Mouse (Mus musculus): ENCODE results near the gene AI464131. TPM values are rescaled to one million over a fixed set of nuclear protein-coding genes. Genes with fewer than 3 reads are reported as not detected.

Gene AI464131
- polyA plus RNA-seq, 1 experiment from 2014 or later = 4.1 TPM

DNA sequence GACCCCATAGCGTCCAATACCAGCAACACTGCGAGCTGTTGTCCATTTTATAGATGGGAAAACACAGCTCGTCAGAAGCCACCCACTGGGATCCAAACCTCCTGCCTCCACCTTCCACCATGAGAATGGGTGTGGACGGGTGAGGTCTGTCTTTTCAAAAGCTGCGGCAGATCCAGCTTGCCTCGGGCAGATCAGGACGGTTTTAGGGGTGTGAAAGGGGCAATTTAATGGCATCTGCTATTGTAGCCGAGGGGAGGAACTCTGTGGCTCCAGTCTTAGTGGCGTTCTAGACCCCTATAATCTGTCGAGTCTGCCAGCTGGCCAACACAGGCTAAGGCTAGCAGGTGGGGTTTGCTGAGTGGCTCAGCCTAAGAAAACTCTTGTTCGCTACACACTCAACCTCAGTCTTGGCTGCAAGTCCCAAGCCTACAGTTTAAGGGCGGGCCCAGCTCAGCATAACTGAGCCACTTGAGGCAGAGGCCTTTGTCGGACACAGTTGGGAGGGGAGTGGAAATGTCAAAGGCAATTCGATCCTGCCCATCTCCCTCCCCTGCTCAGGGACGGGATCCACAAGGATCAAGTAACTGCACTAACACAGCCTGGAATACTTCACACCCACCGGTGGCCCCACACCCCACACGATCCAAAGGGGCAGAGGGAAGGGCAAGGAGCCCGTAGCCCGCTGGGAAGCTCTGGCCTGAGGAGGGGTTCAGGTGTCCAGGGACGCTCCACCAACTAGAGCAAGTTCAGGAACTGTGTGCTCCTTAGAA, 520 bp downstream of the AI464131 start:
- Histone ChIP-seq H3K4me2 (replicated peaks) (peak overlapping the region; percentile 68), H3K4me3 (peak overlapping the region; percentile 43), H3K27me3 (peaks cover 78% of the 10 kb centered on the region), H3K27ac (0 out of 2 replicates have a peak overlapping the region, but pooled peaks have one; percentile 29), H3K36me3 (no peaks in the 10 kb centered on the region), H3K9me3 (no peaks in the 10 kb centered on the region), H3K4me1 (peaks cover 43% of the 10 kb centered on the region), H3K9ac (peak overlapping the region; percentile 64)
- ATAC-seq (ENCODE audit: low FRiP score, low read depth) = peak; percentile 43
- 9% methylated on average over 20 of the region's 20 CpGs for WGBS

DNA sequence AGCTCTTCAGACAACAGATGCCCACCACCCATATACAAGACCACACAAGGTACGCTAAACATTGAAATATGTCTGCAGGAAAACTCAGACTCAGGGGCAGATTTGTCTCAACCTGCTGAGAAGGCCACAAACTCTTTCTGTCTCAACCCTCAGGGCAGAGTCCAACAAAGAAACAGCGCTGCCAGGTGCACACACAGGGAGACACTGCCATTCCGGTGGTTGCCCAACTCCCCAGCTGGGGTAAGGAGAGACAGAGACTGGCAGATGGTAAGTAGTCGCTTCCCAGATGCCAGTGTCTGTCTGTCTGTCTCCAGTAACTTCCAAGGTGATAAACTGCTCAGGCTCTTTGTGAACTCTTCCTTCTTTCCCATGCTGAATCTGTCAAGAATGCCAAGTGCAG, 2.1 kb downstream of the AI464131 start:
- Histone ChIP-seq H3K27ac (no peak overlapping the region), H3K9ac (no peak overlapping the region), H3K36me3 (no peaks in the 10 kb centered on the region), H3K4me2 (replicated peaks) (no peak overlapping the region), H3K27me3 (peaks cover 86% of the 10 kb centered on the region), H3K4me3 (no peak overlapping the region), H3K9me3 (no peaks in the 10 kb centered on the region), H3K4me1 (peaks cover 36% of the 10 kb centered on the region)
- WGBS = 64% methylated on average over 4 of the region's 4 CpGs
- no peak for ATAC-seq (ENCODE audit: low FRiP score, low read depth)

DNA sequence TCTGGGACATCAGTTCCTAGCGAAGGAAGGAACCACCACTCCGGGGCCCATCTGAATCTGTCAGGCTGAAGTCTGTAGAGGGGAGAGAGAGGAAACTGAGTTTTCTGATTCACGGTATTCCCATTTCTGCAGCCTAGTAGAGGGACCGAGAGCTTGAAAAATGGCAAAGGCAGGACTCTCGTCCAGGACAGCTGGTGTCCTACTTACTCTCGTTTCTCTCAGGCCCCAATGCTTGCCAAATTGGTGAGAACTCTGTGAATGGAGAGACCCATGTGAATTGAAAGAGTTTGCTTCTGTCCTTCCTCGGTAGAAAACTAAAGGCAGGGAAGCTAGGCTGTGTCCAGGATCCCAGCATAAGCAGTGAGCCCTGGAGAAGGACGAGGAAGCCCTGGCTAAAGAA, 3.3 kb downstream of the AI464131 start:
- no peaks in the 10 kb centered on the region for H3K9me3 ChIP-seq
- H3K4me3 ChIP-seq = no peak overlapping the region
- no peak overlapping the region for H3K27ac ChIP-seq
- H3K4me2 ChIP-seq (replicated peaks) = no peak overlapping the region
- ATAC-seq (ENCODE audit: low FRiP score, low read depth) = no peak
- 53% methylated on average over 8 of the region's 8 CpGs for WGBS
- H3K4me1 ChIP-seq = peaks cover 36% of the 10 kb centered on the region
- H3K27me3 ChIP-seq = peaks cover 88% of the 10 kb centered on the region
- H3K36me3 ChIP-seq = no peaks in the 10 kb centered on the region
- no peak overlapping the region for H3K9ac ChIP-seq

DNA sequence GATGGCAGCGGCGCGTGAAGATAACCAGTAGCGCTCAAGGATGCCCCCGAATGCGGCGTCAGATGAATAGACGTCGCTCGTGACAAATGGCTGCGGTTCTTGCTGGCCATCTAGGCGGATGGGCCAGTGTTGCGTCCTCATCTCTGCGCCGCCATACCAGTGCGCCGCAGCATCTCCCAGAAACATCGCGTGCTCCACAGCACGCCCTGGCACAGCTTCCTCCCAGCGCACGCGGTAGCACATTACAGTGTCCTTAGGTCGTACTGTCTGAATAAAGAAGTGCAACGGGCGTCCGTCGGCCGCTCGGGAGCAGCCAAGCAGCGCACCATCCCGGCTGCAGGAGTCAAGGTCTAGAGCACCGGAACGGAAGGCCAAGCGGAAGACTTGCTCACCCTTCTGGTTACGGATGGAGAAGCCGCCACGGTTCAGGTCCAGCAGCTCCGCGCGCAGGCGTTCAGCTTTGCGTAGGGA, 3.9 kb downstream of the AI464131 start:
- 3% methylated on average over 43 of the region's 43 CpGs for WGBS
- H3K4me2 ChIP-seq (replicated peaks) = peak overlapping the region; percentile 68
- H3K27me3 ChIP-seq = peaks cover 95% of the 10 kb centered on the region
- H3K4me3 ChIP-seq = peak overlapping the region; percentile 39
- ATAC-seq (ENCODE audit: low FRiP score, low read depth) = no peak
- no peak overlapping the region; the same call in 1 of the 2 replicates for H3K9ac ChIP-seq
- no peaks in the 10 kb centered on the region for H3K9me3 ChIP-seq
- H3K27ac ChIP-seq = no peak overlapping the region
- H3K4me1 ChIP-seq = peaks cover 36% of the 10 kb centered on the region
- H3K36me3 ChIP-seq = no peaks in the 10 kb centered on the region

DNA sequence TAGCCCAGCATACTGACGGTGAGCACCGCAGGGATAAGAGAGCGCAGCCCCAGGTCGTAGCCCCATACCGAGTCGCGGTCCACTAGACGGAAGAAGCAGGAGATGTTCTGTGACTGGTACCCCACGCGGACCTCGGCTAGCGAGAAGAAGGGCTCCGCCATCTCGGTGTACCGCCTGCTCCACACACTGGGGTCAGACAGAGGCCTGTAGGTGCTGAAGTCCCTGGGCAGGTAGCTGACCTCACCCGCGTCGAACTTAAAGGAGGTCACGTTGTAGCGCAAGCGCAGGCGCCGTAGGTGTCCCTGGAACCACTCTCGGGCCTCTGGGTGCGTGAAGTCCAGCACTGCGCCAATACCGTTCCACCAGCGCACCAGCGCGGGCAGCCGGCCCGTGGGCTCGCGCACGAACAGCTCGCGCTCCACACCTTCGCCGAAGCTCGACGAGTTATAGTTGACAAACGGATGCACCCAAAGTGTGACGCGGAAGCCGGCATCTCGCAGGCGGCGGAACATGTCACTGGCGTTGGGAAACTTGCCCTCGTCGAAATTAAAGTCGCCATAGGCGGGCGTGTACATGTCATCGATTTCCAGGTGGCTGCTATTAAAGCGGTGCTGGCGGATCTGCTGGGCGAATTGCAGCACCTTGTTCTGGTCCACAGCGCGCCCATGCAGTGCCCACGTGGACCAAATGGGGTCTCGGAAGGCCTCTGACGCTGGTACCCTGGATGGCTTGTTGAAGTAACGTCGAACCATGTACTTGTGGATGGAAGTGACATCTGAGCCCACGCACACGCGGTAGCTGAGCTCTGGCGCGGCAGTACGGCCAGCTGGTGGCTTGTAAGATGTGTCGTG, 4.7 kb downstream of the AI464131 start:
- Histone ChIP-seq H3K36me3 (no peaks in the 10 kb centered on the region), H3K27ac (no peak overlapping the region), H3K4me1 (peaks cover 35% of the 10 kb centered on the region), H3K27me3 (peaks cover 99% of the 10 kb centered on the region), H3K9me3 (no peaks in the 10 kb centered on the region), H3K4me2 (replicated peaks) (peak overlapping the region; percentile 68), H3K9ac (0 out of 2 replicates have a peak overlapping the region, but pooled peaks have one; percentile 43), H3K4me3 (peak overlapping the region; percentile 39)
- WGBS = 6% methylated on average over 72 of the region's 72 CpGs
- ATAC-seq (ENCODE audit: low FRiP score, low read depth) = no peak

DNA sequence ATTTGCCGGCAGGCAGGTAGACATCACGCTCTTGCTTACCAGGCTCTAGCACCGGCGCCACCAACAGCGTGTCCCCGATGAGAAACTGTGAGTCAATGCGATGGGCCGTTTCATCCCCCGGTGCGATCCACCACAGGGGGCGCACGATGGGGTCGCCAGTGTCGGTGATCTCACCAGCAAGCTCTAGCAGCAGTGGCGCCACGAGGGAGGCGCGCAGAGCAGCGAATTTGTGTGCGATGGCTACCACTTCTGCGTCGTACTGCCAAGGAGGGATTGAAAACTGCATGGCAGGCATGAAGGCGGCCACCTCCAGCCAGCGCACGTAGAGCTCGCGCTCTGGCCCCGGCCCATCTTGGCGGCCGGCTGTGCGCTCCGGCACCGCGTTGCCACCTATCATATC, 5.3 kb downstream of the AI464131 start:
- 0 out of 2 replicates have a peak overlapping the region, but pooled peaks have one; percentile 43 for H3K9ac ChIP-seq
- ATAC-seq (ENCODE audit: low FRiP score, low read depth) = no peak
- no peak overlapping the region for H3K27ac ChIP-seq
- H3K4me1 ChIP-seq = peaks cover 29% of the 10 kb centered on the region
- peaks cover 94% of the 10 kb centered on the region for H3K27me3 ChIP-seq
- no peaks in the 10 kb centered on the region for H3K36me3 ChIP-seq
- H3K4me2 ChIP-seq (replicated peaks) = peak overlapping the region; percentile 68
- H3K9me3 ChIP-seq = no peaks in the 10 kb centered on the region
- WGBS = 2% methylated on average over 34 of the region's 34 CpGs
- peak overlapping the region; percentile 39 for H3K4me3 ChIP-seq

DNA sequence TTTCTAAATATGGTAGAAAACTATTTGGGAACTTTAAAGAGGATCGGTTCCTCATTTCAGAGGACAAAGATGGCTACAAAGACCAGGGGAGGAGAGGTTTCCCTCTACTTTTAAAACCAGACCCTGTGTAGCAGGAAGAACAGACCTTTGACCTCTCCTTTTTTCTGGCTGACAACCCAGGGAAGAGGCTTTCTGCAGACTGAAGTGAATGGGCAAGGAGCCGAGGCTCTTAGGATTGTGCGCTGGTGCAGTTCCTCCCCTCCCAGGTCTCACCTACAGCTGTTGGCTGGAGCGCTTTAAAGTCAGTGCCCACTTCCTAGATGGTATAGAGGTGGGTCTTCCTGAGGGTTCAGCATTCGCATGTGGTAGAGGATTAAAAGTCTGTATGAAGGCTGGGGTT, 5.8 kb downstream of the AI464131 start:
- Histone ChIP-seq H3K4me2 (replicated peaks) (peak overlapping the region; percentile 68; the same call in 1 of the 2 replicates), H3K4me3 (no peak overlapping the region), H3K9ac (no peak overlapping the region), H3K27ac (no peak overlapping the region), H3K9me3 (no peaks in the 10 kb centered on the region), H3K36me3 (no peaks in the 10 kb centered on the region), H3K4me1 (peaks cover 24% of the 10 kb centered on the region), H3K27me3 (peaks cover 89% of the 10 kb centered on the region)
- no peak for ATAC-seq (ENCODE audit: low FRiP score, low read depth)
- WGBS = 59% methylated on average over 5 of the region's 5 CpGs

DNA sequence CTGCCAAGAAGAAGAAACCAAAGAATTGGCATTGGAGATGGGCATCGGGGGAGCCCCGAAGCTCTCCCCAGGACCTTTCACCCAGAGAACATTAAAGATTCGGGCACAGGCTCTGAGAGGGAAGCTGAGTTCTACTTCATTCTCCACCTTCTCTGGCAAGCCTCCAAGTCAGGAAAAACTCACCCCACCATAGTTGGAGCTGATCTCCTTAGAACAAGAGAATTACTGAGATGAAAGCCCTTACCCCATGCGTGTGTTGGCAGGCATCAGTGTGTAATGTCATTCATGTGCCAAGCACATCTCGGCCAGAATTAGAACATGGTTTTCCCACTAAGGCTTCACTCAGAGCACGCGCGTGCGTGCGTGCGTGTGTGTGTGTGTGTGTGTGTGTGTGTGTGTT, 7.0 kb downstream of the AI464131 start:
- Histone ChIP-seq H3K27ac (no peak overlapping the region), H3K9me3 (no peaks in the 10 kb centered on the region), H3K36me3 (no peaks in the 10 kb centered on the region), H3K27me3 (peaks cover 77% of the 10 kb centered on the region), H3K4me3 (no peak overlapping the region), H3K4me2 (replicated peaks) (no peak overlapping the region), H3K9ac (no peak overlapping the region), H3K4me1 (peaks cover 21% of the 10 kb centered on the region)
- ATAC-seq (ENCODE audit: low FRiP score, low read depth) = no peak
- 82% methylated on average over 11 of the region's 11 CpGs for WGBS

DNA sequence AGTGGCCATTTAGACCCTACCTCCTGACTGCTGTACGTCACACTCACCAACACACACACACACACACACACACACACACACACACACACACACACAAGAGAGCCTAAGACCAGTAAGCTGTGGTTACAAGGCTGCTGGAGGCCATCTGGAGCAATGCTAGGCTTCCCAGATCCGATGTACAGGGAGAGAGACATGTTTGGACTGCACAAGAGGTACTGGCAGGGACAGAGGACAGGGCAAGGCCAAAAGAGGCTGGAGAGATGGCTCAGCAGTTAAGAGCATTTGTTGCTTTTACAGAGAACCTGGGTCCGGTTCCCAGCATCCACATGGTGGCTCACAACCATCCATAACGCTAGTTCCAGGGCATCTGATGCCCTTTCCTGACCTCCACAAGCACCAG, 7.8 kb downstream of the AI464131 start:
- peaks cover 75% of the 10 kb centered on the region for H3K27me3 ChIP-seq
- H3K36me3 ChIP-seq = no peaks in the 10 kb centered on the region
- H3K4me1 ChIP-seq = peaks cover 21% of the 10 kb centered on the region
- no peak for ATAC-seq (ENCODE audit: low FRiP score, low read depth)
- 77% methylated on average over 4 of the region's 4 CpGs for WGBS
- no peak overlapping the region for H3K4me2 ChIP-seq (replicated peaks)
- no peak overlapping the region for H3K9ac ChIP-seq
- no peak overlapping the region for H3K27ac ChIP-seq
- no peak overlapping the region for H3K4me3 ChIP-seq
- H3K9me3 ChIP-seq = no peaks in the 10 kb centered on the region

DNA sequence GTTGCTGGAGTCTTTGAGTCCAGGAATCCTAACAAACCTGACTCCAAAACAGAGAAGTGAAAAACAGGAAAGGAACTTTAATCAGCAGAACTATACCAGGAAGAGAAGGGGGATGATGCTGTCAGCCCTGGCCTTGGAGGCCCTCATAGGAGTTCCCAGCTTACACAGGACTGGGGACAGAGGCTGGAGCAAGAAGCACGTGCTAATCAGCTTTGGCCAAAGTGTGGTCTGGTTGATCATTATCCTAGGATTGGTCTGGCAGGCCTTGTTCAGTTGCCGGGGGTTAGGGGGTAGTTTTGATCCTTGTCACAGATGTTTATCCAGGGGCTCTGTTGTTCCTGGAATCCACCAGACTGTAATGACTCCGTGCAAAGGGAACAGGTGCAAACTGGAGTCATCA, 8.5 kb downstream of the AI464131 start:
- Histone ChIP-seq H3K4me3 (no peak overlapping the region), H3K36me3 (no peaks in the 10 kb centered on the region), H3K4me1 (peaks cover 21% of the 10 kb centered on the region), H3K9ac (no peak overlapping the region), H3K27ac (no peak overlapping the region), H3K4me2 (replicated peaks) (no peak overlapping the region), H3K27me3 (peaks cover 68% of the 10 kb centered on the region), H3K9me3 (no peaks in the 10 kb centered on the region)
- no peak for ATAC-seq (ENCODE audit: low FRiP score, low read depth)
- WGBS = 42% methylated on average over 3 of the region's 3 CpGs

DNA sequence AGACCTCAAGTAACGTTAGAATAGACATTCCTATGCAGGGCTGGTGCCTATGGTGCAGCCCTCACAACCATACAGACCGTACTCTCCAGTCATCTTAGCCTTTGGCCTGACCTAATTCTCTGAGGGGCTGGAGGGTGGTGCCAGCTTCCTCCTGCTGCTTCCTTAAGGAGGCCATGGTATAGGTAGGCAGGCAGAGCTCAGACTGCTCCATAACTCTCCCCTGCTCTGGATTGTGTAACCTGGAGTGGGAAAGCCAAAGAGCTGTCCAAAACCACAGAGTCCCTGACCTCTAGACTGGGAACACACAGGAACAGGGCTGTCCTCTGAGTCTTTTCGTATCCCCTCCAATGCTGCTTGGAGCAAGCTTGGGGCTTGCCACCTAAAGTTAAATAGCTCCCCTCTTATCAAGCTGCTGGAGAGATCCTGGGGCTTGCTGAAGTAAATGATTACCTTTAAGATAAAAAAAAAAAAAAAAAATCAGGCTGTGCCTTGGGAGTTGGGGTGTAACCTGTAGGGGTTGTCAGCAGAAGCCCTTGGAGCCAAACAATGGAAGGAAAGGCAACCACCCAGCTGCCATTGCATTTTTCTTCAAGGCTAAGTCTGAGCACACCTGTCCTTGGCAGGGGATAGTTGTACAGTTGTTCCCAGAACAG, 9.3 kb downstream of the AI464131 start:
- H3K4me1 ChIP-seq = peaks cover 14% of the 10 kb centered on the region
- peaks cover 60% of the 10 kb centered on the region for H3K27me3 ChIP-seq
- H3K9ac ChIP-seq = no peak overlapping the region
- no peaks in the 10 kb centered on the region for H3K36me3 ChIP-seq
- H3K9me3 ChIP-seq = no peaks in the 10 kb centered on the region
- 85% methylated on average over 3 of the region's 3 CpGs for WGBS
- H3K27ac ChIP-seq = no peak overlapping the region
- H3K4me3 ChIP-seq = no peak overlapping the region
- H3K4me2 ChIP-seq (replicated peaks) = no peak overlapping the region
- ATAC-seq (ENCODE audit: low FRiP score, low read depth) = no peak

DNA sequence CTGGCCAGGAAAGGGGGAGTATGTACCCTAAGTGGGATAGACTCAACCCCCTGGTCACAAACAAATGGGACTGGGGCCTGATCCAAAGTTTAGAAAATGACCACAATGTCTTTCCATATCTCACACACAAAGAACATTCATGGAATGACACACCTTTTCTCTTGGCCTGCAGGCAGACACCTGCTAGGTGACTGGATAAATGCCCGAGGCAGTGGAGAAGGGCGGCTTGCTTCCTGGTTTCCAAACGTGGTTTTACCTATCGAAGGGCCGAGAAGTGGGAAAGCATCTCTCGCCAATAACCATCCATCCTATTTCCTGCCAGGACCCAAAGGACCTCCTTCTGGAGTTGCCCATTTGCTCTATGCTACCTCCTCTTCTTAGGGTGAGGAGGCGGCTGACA, 9.9 kb downstream of the AI464131 start:
- Histone ChIP-seq H3K36me3 (no peaks in the 10 kb centered on the region), H3K27ac (no peak overlapping the region), H3K9ac (no peak overlapping the region), H3K9me3 (no peaks in the 10 kb centered on the region), H3K4me1 (peaks cover 8% of the 10 kb centered on the region), H3K4me2 (replicated peaks) (no peak overlapping the region), H3K27me3 (peaks cover 55% of the 10 kb centered on the region), H3K4me3 (no peak overlapping the region)
- ATAC-seq (ENCODE audit: low FRiP score, low read depth) = no peak
- 82% methylated on average over 7 of the region's 7 CpGs for WGBS

All from limb, embryonic 13.5 days (tissue).